Mouse (Mus musculus): Measurements from ENCODE around the gene Gemin7. TPM values are rescaled to one million over a fixed set of nuclear protein-coding genes. Genes with fewer than 3 reads are reported as not detected.

The Gemin7 gene
- polyA plus RNA-seq, 1 experiment, result 117 TPM

DNA sequence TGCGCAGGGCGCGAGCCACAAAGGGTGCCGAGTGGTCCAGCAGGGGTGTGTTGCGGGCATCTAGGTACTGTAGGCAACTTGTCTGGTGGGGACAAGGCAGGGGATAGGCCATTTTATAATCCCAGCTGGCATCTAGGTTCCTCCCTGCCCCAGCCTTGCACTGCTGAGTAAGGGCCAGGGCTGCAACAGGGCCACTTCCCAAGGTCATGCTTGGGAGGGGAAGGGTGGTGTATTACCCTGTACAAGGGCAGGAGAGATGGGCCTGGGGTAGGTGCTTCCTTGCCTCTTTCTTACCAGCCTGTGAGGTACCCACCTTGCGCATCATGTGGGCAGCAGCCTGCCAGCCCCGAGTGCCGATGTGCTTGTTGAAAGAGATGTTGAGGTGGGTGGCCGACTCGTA lies 42.7 kb downstream of the Gemin7 start:
- TF ChIP-seq GATA1 (IDR thresholded peaks at IDR 0.05; ENCODE audit: low read length), result no peak

DNA sequence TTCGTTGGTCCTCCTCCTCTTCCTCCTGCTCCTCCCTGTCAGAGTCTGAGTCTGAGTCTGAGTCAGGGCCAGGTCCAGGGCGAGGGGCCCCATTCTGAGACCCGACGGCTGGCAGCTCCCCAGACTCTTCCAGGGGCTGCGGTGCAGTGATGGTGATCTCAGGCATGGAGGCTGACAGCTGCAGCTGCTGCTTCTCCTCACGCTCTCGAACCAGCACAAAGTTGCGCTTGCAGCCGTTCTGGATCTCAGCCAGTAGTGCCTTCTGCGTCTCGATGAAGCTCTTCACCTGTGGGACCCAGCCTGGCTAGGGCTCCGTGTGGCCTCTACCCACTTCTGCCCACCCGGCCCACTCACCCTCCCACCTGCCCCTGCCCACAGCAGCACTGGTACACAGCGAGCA lies 45.2 kb downstream of the Gemin7 start:
- TF ChIP-seq GATA1 (IDR thresholded peaks at IDR 0.05; ENCODE audit: low read length), result no peak

DNA sequence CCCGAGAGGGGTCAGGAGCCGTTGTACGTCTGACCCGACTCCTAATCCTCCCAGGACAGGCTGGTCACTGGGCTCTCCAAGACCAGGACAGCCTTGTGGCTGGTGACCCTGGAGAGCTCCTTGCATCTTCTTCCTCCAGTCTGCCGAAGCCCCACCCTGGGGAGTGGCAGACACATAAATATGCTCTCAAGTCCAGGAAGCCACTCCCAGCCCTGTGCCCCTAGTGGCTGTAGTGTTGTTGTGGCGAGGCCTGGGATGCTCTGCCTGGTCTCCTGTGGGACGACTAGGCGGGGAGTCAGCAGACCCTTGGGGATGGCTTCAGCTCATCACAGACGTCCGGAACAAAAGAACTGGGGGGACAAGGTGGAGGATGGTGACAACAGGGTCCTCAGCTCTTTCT lies 46.3 kb downstream of the Gemin7 start:
- TF ChIP-seq GATA1 (IDR thresholded peaks at IDR 0.05; ENCODE audit: low read length), result no peak

DNA sequence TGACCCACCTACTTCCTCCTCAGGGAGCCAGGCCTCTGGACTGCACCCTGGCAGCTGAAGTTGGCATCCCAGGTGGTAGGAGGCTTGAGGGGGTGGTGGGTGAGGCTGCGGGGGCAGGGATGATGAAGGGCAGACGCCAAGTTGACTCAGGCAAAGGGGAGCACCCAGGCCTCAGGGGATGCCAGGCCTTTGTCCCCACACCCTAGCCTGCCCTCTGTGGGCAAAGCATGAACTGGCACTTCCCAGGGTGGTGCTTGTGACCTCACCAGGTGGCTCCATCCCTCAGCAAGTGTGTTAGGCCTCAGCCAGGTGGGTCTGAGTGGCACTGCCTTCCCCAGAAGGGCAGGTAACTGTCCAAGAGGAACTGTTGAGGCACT lies 52.3 kb downstream of the Gemin7 start:
- TF ChIP-seq GATA1 (IDR thresholded peaks at IDR 0.05; ENCODE audit: low read length), result no peak

DNA sequence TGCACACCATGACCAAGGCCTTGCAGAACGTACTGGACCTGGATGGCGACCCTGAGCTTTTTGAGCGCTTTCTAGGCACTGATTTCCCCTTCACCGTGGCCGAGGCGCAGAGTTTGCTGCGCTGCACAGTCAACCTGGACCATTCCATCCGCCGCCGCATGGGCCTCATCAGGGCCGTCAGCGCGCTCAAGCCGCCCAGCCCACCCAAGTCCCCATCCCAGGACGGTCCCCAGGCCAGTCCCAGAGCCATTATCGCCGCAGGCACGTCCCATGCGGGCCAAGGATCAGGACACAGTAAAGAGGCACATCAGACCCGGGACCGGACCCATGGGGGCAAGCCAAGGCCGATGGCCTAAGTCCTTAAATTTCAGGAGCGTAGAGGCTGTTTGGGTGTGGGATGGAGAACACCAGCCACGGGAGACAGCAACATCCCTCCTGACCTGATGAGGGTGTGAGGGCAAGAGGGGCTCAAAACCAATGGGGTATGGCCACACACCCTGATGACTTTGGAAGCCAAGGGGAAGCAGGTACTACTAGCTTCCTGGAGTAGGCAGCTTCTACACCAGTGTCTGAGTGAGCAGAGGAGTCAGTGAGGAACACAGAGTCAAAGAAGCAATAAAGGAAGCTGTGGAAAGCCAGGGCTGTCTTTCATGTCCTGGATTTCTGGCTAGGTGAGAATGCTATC lies 52.8 kb downstream of the Gemin7 start:
- no peak for TF ChIP-seq GATA1 (IDR thresholded peaks at IDR 0.05; ENCODE audit: low read length)

DNA sequence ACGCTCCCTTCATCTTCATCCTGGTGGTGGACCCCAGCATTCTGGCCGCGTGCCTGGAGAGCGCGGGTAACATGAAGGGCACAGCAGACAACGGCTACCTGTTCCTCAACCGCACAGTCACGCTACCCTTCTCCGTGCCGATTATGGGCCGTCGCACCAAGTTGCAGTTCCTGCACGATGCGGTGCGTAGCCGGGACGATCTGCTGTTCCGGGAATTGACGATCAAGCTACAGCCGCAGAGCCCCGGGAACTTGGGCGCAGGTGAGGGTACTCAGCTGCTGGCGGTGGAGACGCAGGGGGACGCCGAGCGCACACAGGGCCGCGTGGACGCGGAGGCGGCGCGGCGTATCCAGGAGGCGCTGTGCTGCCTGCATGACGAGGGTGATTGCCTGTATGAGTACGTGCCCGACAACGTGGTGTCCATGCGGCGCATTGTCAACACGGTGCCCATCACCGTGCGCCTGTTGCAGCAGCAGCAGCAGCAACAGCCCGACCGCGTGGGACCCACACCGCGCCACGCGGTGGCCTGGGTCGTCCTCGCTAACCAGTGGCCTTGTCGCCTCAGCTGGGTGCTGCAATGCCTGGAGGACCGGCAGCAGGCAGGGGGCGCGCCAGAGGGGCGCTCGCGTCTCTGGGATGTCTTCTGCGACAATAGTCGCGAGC lies 53.5 kb downstream of the Gemin7 start:
- no peak for TF ChIP-seq GATA1 (IDR thresholded peaks at IDR 0.05; ENCODE audit: low read length)

DNA sequence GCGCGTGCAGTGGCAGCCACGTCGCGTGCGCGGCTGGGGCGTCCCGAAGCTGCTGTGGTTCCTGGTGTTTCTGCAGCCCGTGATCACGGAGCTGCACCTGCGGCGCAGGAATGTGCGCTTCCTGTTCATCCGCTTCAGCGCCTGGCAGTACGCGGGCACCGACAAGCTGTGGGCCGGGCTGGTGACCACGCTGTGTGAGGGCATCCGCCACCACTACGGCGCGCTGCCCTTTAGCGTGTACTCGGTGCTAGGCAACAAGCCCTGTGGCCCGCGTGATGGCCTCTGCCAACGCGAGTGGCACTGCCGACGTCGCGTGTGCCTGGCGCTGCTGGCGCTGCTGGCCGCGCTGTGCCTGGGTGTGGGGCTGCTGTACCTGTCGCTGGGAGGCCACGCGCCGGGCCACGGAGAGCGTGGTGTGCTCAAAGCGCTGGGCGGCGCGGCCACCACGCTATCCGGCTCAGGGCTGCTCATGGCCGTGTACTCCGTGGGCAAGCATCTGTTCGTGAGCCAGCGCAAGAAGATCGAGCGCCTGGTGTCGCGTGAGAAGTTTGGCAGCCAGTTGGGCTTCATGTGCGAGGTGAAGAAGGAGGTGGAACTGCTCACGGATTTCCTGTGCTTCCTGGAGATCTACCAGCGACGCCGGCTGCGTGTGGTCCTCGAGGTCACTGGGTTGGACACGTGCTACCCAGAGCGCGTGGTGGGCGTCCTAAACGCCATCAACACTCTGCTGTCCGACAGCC lies 54.2 kb downstream of the Gemin7 start:
- no peak for TF ChIP-seq GATA1 (IDR thresholded peaks at IDR 0.05; ENCODE audit: low read length)

DNA sequence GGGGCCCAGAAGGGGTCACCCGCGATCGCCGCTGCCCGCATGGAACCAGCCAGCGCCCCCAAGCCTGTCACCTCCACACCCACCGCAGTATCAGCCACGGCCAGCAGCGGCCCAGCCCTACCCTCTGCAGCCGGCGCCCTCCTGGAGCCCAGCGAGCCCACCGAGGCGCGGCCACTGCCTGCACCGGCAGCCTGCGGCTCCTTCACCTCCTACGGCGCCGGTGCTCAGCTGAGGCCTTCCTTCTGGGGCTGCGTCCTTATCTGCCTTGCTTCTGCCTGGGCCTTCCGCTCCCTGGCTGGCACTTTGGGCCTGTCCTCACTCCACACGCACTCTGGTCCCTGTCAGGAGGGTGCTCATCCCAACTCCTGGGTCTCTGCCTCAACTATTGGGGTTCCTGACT lies 57.4 kb downstream of the Gemin7 start:
- no peak for TF ChIP-seq GATA1 (IDR thresholded peaks at IDR 0.05; ENCODE audit: low read length)

DNA sequence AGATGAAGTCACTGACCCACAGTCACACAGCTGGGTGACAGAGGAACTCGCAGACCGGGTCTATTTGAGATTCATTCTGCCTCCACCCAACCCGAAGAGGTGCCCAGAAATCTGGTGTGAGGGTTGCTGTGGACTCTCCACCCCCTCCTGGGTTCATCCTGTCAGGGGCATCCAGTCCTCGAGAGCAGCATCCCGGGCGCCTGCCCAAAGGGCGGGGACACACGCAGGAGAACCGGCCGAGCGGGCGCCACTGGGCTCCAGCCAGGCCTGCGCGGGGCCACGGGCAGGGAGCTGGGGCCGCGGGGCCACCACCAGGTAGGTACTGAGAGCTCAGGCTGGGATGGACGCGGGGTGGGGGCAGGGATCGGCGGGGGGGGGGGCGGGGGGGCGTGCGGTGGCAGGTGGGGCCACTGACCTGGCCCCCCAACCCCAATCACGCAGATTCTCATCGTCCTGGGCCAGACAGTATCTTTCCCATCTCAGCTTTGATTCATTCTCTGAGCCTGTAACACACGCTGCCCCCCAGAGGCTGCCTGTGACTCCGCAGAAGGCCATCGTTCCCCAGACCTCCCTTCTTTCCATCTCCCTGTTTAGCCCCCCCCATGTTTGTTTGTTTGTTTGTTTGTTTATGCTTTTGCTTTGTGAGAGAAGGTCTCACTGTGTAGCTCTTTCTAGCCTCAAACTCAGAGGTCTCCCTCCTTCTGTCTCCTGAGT lies 59.6 kb downstream of the Gemin7 start, which contains the start of gene Nkpd1:
Gene Nkpd1 (plus strand): TSS at position 187 of the 714 bp plus-strand sequence.
- no peak for TF ChIP-seq GATA1 (IDR thresholded peaks at IDR 0.05; ENCODE audit: low read length)

Other genes starting within 250 kb of the Gemin7 start
- 109 and 133 TPM in 2 replicates for gene Ercc1, start 232.8 kb downstream of the Gemin7 start, polyA plus RNA-seq (2012)
- gene Cd3eap, start 218.1 kb downstream of the Gemin7 start, polyA plus RNA-seq (2012), result 68.3 and 117 TPM in 2 replicates
- 37.2 and 45.4 TPM in 2 replicates for gene Ppp1r13l, start 217.8 kb downstream of the Gemin7 start, polyA plus RNA-seq (2012)
- gene Ercc2, start 195.6 kb downstream of the Gemin7 start, polyA plus RNA-seq (2012), result 59.8 and 60.3 TPM in 2 replicates
- gene Klc3, start 173.5 kb downstream of the Gemin7 start, polyA plus RNA-seq (2012), result 0.23 and 0.25 TPM in 2 replicates
- gene Ckm, start 172.8 kb downstream of the Gemin7 start, polyA plus RNA-seq (2012), result not detected in 2 replicates
- 45.0 and 67.8 TPM in 2 replicates for gene Mark4, start 118.8 kb downstream of the Gemin7 start, polyA plus RNA-seq (2012)
- 0.08 TPM in 2 replicates for gene Exoc3l2, start 114.3 kb downstream of the Gemin7 start, polyA plus RNA-seq (2012)
- gene Bloc1s3, start 69.2 kb downstream of the Gemin7 start, polyA plus RNA-seq (2012), result 7.4 and 10.3 TPM in 2 replicates
- gene Trappc6a, start 69.2 kb downstream of the Gemin7 start, polyA plus RNA-seq (2012), result 590 and 674 TPM in 2 replicates
- 0.40 and 0.71 TPM in 2 replicates for gene Nkpd1, start 59.8 kb downstream of the Gemin7 start, polyA plus RNA-seq (2012)
- 134 and 156 TPM in 2 replicates for gene Ppp1r37, start 14.5 kb downstream of the Gemin7 start, polyA plus RNA-seq (2012)
- gene Zfp296, start 308 bp downstream of the Gemin7 start, polyA plus RNA-seq (2012), result 3.0 and 3.1 TPM in 2 replicates
- gene Clasrp, start 26.9 kb upstream of the Gemin7 start, polyA plus RNA-seq (2012), result 263 and 292 TPM in 2 replicates
- 0.75 and 0.90 TPM in 2 replicates for gene Relb, start 51.8 kb upstream of the Gemin7 start, polyA plus RNA-seq (2012)
- 149 and 193 TPM in 2 replicates for gene Clptm1, start 87.4 kb upstream of the Gemin7 start, polyA plus RNA-seq (2012)
- gene Apoc2, start 100.3 kb upstream of the Gemin7 start, polyA plus RNA-seq (2012), result not detected in 2 replicates
- not detected in 2 replicates for gene Gm44805, start 103.8 kb upstream of the Gemin7 start, polyA plus RNA-seq (2012)
- not detected in 2 replicates for gene Apoc4, start 103.9 kb upstream of the Gemin7 start, polyA plus RNA-seq (2012)
- 4.8 and 6.7 TPM in 2 replicates for gene Apoc1, start 115.1 kb upstream of the Gemin7 start, polyA plus RNA-seq (2012)
- gene Apoe, start 121.6 kb upstream of the Gemin7 start, polyA plus RNA-seq (2012), result 23.7 and 28.1 TPM in 2 replicates
- gene Tomm40, start 137.8 kb upstream of the Gemin7 start, polyA plus RNA-seq (2012), result 694 and 701 TPM in 2 replicates
- gene Nectin2, start 172.9 kb upstream of the Gemin7 start, polyA plus RNA-seq (2012), result 49.4 and 58.6 TPM in 2 replicates
- gene Bcam, start 193.4 kb upstream of the Gemin7 start, polyA plus RNA-seq (2012), result not detected in 2 replicates
- gene Cblc, start 219.2 kb upstream of the Gemin7 start, polyA plus RNA-seq (2012), result not detected in 2 replicates
- not detected in 2 replicates for gene Bcl3, start 245.2 kb upstream of the Gemin7 start, polyA plus RNA-seq (2012)

Data from G1E-ER4 (cell line).